Mouse (Mus musculus) induced T-regulatory cell, adult 2 months (primary cell): ENCODE data around the gene Syngr1.

Experiments
- DNase-seq: peaks from one replicate; pipeline ENCODE4 v3.0.0-alpha.2; 2012; ENCODE audit warnings: low read depth

The Syngr1 gene

DNA sequence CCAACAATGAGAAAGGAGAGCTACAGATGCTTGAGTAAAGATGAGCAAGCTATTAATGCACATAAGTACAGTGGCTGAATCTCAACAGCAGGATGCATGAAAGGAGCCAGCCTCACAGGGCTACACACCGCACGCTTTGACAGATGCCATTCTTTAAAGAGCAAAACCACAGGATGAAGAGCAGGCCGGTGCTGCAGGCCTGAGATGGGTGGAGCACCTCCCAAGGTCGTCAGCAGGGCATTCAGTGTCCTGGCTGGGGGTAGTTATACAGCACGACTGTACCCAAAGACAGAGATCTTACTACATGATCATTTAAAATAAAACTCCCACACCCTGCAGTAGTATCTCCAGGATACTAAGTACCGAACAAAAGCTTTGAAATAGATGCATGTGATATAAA, 55.0 kb downstream of the Syngr1 start:
- DNase-seq: no peak

GRCm38 (mm10) chr15:80147090-80147489, 56.0 kb downstream of the Syngr1 start:
- DNase-seq: no peak

- DNase-seq: no peak
Observed at GRCm38 (mm10) chr15:80147511-80147910, 56.4 kb downstream of the Syngr1 start.

DNA sequence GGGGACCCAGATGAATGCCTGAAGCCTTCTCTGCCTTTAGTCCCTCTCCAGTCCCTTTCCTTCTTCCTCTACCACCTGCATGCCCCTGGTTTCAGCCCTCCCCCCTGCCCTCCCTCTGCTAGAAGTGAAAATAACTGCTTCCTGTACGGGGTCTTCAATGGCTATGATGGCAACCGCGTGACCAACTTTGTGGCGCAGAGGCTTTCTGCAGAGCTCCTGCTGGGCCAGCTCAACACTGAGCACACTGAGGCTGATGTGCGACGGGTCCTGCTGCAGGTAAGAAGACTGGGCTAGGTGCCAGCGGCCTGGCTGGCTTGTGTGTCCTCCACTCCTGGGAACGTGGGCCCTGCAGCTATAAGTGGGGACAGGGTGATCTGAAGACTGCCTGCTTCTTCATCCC, 57.4 kb downstream of the Syngr1 start:
- DNase-seq: no peak

DNA sequence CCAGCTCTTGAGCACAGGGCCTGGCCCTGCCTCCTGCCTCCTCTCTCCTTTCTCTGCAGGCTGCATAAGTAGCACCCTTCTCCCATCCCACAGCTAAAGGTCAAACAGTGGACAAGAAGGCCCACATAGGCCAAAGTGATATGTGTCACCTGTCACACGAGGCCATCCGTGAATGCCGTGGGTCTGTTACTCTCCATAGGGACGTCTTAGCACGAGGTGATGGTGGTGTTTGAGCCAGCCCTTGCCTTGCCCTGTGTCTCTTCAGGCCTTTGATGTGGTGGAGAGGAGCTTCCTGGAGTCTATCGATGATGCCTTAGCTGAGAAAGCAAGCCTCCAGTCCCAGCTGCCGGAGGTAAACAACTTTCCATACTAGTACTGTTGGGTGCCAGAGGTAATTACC, 58.4 kb downstream of the Syngr1 start:
- DNase-seq: peak; percentile 44

- DNase-seq: no peak
Observed at GRCm38 (mm10) chr15:80152663-80153062, 61.5 kb downstream of the Syngr1 start.

GRCm38 (mm10) chr15:80153757-80154156, 62.6 kb downstream of the Syngr1 start:
- DNase-seq: no peak

- DNase-seq: no peak
Observed at GRCm38 (mm10) chr15:80155707-80156106, 64.6 kb downstream of the Syngr1 start.

- DNase-seq: no peak
Observed at GRCm38 (mm10) chr15:80157197-80157943, 66.2 kb downstream of the Syngr1 start.

DNA sequence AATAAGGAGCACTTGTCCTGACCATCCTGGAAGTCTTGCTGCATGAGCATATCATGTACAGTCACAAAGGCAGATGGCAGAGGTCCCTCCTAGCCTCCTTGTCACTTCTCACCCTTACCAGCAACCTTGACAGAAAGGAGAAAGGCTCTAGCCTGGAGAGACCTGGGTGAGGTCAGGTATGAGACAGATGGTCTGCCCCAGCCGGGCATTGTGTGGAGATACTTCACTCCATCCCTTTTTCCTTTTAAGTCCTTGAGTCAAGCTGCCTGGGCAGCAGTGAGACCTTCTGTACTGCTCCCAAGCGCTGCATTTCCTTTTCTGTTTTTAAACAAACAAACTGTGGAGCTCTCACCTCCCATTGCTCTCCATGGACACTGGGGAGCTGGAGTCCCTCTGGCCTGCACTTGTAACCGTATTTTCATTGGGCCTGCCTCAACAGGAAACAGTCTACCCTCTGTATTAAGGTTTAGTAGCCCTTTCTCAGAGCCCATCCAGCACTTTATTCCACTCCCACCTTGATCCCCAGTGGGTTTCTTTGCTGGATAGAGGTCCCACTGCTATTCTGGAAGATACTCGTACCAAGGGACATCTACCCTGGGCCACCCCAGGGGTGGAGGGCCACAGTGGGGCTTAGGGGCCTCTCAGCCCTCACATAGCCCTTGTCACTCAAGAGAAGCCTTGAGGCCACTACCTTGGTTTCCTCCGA, 67.0 kb downstream of the Syngr1 start:
- no peak for DNase-seq

GRCm38 (mm10) chr15:80158707-80159090, 67.6 kb downstream of the Syngr1 start:
- DNase-seq: no peak

DNA sequence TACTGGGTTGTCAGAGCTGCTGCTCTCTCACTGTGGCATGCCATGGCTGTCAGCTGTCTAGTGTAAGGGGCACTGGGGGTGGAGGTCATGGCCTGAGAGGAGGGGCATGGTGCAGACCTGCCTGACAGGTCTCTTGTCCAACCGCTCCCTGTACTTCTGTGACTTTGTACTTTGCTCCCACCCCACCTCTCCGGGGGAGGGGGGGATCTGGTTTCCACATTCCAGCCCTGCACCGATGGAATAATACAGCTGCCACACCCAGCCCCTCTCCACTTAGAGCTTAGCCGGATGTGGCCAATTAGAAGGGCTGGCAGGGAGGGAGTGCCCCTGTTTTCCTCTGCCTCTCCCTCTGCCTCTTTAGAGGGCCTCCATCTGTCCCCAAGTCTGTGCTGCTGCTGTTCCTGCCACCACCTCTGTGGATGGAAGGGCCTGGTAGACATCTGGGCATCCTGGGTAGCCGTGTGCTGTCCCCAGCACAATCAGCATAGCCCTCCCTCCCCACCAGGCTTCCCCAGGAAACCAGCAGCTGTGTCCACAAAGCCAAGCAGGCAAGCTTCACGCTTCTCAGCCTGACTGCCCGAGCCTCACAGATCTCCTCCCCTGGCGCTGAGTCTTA, 68.3 kb downstream of the Syngr1 start:
- DNase-seq: no peak

GRCm38 (mm10) chr15:80160223-80160622, 69.1 kb downstream of the Syngr1 start:
- DNase-seq: no peak

DNA sequence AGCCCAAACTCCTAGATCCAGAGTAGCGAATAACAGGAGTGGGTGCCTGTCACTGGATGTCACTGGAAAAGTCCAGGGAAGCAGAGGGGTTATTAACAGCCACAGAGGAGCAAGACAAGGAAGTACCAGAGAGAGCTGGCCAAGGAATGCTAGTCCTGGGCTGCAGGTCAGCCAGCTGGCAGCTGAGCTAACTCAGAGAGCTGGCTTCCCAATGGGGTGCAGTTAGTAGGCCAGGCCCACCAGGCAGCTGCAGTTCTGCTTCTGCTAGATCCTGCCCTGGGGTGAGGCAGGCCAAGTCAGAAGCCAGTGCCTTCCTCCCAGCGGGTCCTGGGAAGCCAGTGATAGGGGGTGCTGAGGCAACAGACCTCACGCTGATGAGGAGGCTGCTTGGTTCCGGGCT, 69.6 kb downstream of the Syngr1 start:
- no peak for DNase-seq

DNA sequence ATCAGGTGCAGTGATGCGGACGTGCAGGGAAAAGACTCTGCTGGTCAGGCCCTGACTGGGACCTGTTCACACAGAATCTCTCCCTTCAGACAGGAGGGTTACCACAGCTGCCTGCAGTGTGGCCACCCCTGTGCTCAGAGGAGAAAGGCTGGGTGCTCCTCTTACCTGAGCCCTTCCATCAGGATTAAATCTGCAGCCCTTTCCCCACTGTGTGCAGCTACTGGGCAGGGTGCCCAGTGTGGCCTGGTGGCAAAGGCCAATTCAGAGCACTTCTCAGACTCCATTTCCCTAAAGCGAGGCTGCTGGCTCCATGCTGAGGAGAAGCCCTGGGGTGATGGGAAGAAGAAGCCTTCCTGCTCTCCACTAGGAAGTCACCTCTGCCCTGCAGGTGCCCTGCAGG, 70.1 kb downstream of the Syngr1 start:
- no peak for DNase-seq

DNA sequence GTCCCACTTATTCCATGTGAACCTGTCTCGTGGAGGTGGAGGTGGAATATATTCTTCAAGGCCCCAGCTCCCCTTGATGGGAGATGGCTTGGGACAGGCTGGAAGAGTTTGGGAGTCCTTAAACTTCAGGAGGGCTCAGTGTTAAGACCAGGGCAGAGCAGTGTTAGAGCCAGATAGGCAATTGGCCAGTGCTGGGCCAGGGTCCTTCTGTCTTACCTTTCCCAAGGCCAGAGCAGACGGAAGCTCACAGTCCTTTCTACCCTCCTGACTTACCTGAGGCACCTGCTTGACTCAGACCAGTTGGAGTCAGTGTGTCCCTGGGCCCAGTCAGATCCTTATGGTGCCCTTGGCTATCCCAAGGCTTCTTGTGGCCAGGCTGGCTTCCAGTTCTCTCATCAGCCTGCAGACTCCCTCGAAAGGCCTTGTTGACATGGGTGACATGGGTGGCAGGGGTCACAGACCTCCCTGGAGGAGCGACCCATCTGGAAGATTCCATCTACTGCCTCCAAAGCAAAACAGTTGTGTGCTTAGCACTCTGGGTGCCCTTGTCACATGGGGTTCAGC, 71.3 kb downstream of the Syngr1 start:
- DNase-seq: no peak

- no peak for DNase-seq
Observed at GRCm38 (mm10) chr15:80163274-80163673, 72.1 kb downstream of the Syngr1 start.

GRCm38 (mm10) chr15:80163716-80164115, 72.6 kb downstream of the Syngr1 start:
- no peak for DNase-seq

DNA sequence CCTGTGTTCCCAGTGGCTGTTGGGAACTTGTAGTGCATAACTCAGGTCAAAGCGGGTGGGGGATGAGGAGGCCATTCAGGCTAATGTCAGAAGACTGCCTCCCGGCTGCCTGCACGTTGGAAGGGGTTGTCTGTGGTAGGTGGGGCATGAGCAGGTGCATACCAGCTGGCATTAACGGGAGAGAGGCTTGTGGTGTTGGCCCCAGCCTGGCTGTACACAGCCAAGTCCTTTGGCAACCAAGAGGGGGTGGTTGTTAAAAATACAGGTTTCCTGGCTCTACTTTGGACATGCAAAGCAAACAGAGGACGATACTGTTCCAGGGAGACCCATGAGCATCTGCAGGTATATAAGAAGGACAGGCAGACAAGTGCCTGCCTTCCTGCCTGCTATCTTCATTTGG, 74.3 kb downstream of the Syngr1 start:
- no peak for DNase-seq
